Mouse (Mus musculus) layer of hippocampus, adult 9-11 months (tissue): ENCODE results near the gene Rom1.
"Not testable (repeated sequence)": the region's sequence is repeated elsewhere in the genome, so short reads cannot be mapped to it uniquely, and the experiment has no call there.

Experiments
- DNase-seq: peaks from one replicate; pipeline ENCODE4 v3.0.0; 2022

The Rom1 gene

DNA sequence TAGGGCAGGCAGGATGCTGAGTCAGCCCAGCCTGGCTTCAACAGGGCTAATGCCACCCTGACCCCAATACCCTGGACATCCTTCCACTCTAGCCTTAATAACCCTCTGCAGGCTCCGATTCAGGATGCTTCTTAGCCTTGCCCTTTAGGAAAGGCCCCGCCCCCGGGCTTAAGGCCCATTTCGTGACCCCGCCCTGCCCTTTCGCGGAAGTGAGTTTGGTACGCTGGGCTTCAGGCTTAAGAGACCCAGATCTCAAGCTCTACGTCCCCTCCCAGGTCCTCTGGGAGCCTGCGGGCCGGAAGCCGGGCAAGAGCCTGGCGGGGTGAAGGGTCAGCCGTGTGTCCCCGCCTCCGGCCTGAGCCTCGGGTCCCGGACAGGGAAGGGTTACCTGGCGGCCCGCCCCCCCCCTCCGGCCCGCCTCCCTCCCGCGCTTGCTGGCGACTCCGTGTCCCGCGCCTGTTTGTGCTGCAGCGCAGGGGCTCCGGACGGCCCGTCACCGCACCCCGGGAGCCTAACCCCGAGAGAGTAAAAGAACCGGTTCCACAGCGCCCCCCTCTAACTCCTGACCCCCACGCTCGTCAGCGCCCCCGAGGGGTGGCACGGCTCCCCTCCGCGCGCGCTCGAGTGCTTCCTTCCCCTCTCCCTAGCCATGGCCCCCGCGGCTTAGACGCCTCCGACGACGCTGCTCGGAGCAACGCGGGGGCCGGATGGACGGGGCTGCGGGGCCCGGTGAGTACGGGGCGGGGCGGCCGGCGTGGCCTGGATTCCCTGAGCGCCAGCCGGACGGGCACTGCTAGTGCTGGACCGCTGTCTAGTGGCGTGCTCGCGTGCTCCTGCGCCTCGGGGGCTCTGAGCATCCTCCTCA, at the start of gene Rom1, which contains the start of gene Eml3:
Gene Rom1, minus strand, starts transcription at position 133 of the 865 bp plus-strand sequence.
Gene Eml3, plus strand, starts transcription at position 329 of the 865 bp plus-strand sequence.
- peak; percentile 82 for DNase-seq

DNA sequence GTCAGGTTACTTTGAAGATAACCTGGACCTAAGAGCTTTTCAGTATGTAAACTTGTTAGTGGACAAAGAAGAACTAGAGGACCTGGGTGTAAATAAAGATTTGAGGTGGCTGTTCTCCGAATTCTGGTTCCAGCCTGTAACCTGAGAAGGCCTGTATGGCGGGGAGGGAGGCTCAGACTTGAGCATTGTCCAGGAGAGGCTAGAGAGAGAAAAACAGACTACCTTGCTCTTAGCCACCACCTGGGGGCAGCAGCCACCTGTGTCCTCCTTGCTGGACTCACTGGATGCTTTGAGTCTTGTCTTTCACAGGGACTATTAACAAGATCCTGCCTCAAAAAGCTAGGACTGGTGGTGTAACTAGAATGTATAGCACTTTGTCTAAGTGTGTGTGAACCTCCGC, 47.4 kb upstream of the Rom1 start:
- no peak for DNase-seq

- no peak for DNase-seq
Observed at GRCm38 (mm10) chr19:8975491-8975890, 46.3 kb upstream of the Rom1 start.

DNA sequence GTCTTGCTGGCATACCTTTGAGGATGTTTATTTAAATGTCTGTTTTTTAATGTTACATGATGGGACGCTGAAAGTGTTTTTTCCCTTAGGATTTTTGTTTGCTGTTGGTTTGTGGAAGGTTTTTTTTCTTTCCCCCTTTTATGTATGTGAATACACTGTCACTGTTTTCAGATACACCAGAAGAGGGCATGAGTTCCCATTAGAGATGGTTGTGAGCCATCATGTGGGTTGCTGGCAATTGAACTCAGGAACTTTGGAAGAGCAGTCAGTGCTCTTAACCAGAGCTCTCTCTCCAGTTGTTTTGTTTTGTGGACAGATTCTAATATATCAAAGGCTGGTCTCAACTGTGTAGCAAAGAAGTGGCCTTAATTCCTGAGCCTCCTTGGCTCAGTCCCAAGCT, 45.5 kb upstream of the Rom1 start:
- DNase-seq = no peak

- DNase-seq = not testable (repeated sequence)
Observed at GRCm38 (mm10) chr19:8972491-8972890, 43.3 kb upstream of the Rom1 start.

- no peak for DNase-seq
Observed at GRCm38 (mm10) chr19:8967893-8968292, 38.7 kb upstream of the Rom1 start.

- DNase-seq = no peak
Observed at GRCm38 (mm10) chr19:8967373-8967743, 38.2 kb upstream of the Rom1 start.

DNA sequence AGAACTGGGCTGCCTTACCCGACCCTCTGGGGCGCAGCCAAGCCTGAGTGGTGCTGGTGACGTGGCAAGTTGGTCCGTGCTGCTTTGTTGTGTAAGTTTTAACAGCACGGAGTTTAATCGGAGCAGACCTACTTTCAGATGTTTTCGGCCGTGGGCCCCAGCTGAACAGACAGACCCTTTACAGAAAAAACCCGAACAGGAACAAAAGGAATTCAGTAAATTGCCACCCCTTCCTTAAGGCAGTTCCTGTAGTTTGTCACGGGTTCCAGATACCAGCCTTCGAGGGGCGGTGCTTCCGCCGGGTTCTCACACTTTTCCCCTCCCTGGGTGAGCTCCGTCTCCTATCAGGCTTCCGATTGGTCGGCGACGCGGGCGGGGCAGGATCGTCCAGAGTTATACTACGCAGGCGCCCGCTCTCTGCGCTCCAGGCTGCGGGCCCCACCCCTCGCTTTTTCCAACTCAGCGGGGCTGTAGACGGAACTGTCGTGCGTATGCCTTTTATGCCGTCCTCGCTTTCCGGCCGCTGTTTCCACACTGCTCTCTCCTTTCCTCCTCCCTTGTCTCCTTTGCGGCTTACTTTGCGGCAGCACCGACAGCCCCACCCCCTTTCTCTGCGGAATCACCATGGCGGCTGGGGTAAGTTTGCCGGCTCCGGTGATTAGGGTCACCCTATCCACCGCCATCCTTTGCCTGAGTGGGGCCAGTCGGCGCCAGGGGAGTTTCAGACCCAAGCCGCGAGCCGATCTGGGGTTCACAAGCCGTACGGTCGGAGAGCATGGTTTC, 37.6 kb upstream of the Rom1 start, which contains the start of gene Eef1g:
Gene Eef1g, plus strand, starts transcription at position 452 of the 783 bp plus-strand sequence.
- DNase-seq = peak; percentile 100

GRCm38 (mm10) chr19:8966198-8966589, 37.0 kb upstream of the Rom1 start:
- DNase-seq = no peak

DNA sequence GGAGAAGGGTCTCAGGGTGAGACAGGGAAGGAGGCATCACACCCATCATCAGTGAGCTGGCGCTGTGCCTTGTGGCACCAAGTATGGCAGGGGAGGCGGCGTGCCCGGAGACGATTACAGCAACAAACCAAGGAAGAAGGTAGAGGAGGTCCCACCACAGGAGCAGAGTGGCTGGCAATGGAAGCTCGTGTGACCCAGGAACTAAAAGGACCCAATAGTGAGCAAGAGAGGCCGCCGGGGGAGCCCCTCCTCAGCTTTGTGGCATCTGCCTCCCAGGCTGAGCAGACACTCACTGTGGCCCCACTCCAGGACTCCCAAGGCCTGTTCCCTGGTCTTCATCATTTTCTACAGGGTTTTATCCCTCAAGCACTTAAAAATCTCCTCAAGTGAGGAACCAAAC, 36.6 kb upstream of the Rom1 start:
- DNase-seq = peak; percentile 36

GRCm38 (mm10) chr19:8965075-8965474, 35.9 kb upstream of the Rom1 start:
- no peak for DNase-seq

DNA sequence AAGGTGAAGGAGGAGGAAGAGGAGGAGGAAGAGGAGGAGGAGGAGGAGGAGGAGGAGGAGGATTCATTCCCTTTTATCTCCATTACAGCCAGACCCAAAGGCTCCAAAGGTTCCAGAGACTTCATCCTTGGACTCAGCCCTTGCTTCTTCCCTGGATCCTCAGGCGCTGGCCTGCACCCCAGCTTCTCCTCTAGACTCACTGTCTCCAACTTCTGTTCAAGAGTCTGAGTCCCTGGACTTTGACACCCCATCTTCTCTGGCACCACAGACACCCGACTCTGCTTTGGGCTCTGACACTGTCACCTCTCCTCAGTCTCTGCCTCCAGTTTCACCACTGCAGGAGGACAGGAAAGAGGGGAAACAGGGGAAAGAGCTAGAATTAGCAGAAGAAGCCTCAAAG, 33.1 kb upstream of the Rom1 start:
- DNase-seq = no peak

DNA sequence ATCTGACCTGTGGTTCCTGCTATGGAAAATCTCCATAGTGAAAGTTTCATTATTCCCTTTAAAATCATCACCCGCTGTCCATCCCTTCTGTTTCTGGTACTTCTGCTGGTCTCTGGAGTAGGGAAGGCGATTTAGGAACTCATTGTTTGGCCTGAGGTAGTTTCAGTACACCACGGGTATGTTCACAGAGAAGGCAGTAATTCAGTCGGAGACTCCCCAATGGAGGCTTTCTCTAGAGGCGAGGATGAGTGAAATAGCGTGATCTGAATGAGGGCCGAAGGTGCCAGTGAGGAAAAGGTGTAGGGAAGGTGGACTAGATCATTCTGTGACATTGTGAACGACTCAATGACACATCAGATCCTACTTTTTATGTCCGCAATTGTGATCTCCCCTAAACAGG, 25.0 kb upstream of the Rom1 start:
- no peak for DNase-seq

- peak; percentile 95 for DNase-seq
Observed at GRCm38 (mm10) chr19:8953135-8954039, 24.2 kb upstream of the Rom1 start, which contains the start of gene Tut1. TSS of gene Tut1 (plus strand) at chr19:8953847.

DNA sequence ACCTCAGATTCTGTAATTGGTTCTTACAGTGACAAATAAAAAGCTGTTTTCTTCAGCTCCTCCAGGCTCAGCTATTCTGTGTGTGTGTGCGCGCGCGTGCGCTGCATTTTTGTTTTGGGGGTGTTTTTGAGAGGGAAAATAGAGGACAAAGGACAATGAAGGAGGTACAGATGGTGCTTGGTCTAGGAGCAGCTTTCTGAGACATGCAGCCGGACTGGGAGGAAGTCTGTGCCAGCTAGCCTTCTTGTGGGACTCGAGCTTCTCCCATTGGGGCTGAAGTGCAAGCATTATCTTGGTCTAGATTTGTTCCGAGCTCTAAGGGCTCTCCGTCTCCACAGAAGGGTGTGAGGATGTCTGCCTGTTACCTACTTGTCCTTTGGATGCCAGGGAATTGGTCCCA, 23.1 kb upstream of the Rom1 start:
- DNase-seq = no peak

- DNase-seq = no peak
Observed at GRCm38 (mm10) chr19:8950190-8950589, 21.0 kb upstream of the Rom1 start.

DNA sequence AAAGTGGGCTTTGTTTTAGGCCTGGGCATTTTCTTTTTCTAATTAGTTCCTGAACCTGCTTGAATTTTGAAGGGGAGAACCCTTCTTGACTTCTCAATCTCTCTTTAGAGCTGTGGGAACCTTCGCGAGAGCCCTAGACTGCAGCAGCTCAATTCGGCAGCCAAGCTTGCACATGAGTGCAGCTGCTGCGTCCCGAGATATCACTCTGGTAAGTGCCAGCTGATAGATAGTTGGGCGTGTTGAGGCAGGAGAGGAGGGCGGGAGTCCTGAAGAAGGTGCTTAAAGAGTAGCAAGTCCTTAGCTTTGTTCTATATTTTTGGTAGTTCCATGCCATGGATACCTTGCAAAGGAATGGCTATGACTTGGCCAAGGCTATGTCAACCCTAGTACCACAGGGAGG, 17.8 kb upstream of the Rom1 start:
- DNase-seq = no peak

DNA sequence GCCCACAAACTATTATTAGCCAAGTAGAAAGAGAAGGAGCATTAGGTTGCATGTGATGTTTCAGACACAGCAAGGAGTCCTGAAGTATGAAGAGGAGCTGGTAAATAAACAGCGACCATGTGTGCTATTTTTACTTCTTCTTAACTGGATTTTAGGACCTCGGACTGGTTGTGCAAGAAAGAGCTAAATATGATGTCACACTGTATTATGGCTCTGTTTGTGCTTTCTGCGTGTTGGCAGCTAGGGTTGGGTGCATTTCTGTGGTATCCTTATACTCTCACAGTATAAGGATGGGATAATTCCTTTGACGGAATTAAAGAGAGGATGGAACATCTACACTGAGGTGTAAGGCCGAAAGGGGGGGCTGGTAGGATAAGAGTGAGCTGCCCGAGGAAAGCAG, 16.1 kb upstream of the Rom1 start:
- DNase-seq = no peak

GRCm38 (mm10) chr19:8944750-8945149, 15.6 kb upstream of the Rom1 start:
- no peak for DNase-seq

DNA sequence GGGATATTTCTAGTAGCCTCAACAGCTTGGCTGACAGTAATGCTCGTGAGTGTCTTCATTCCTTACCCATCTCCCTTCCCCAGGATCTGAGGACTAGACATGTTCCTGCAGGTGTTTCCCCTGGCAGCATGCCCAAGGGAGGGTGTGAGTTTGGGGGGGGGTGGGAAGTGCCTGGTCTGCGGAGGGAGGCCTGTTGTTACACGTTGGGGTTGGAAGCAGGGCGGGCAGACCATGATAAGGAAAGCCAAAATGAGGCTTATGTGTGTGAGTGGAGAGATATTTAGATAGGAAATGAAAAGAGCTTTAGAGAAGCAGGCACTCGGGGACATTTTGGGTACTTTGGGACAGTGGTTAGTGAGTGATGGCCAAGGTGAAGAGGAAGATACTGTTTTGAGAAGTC, 14.9 kb upstream of the Rom1 start:
- DNase-seq = no peak

- no peak for DNase-seq
Observed at GRCm38 (mm10) chr19:8943047-8943446, 13.9 kb upstream of the Rom1 start.

DNA sequence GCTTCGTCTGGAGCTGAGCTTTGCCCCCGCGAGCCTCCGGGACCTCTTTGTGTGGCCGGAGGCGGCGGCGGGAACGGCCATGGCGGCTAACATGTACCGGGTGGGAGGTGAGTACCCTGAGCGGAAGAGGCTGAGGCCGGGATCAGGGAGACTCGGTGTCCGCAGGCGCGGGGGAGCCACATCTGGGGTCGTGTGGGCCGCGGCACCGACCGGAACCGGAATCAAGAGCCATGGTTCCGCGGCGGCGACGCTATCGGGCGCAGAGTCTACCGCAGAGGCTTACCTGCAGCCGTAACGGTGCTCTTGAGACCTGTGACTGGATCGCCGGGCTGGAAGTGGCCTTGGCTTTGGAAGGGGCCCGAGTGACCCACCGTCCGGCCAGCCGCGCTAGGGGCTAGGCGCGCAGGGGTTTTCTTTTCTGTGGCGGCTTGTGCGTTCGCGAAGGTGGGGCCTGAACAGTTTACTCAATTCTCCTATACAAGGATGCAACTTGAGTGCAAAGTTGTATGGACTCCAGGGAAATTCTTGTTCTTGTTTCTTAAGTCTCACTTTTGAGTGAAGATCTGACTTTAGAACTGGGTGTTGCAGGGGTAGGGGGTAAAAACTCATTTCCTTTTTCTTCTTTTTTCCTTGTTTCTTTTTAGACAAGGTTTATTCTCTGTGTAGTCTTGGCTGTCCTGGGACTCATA, 13.3 kb upstream of the Rom1 start:
- DNase-seq = peak; percentile 48
